ENCODE assay signal across 11 mouse cellular contexts in genomic region chr14:22710071-22710661, GRCm38 (mm10).
A peak's percentile ranks its signal among the peaks of the same experiment; 100 is the strongest.
DNase-seq lines count a peak whose midpoint lies in the region; ATAC-seq lines count a peak whose summit lies in the region.
"Had no signal": no experiment of that assay in that cellular context is flagged by ENCODE, and none has a peak within 500 bp of the region (broad histone marks: within the 10 kb centered on the region; RNA-seq: fewer than 3 reads in every experiment).

No protein-coding gene starts in this region.

- DNase-seq in kidney, adult 9 months: peak; percentile 10
- no peak for DNase-seq in kidney, adult 8-10 months
- DNase-seq in mesoderm, embryonic 11.5 days (ENCODE audit: low read depth, low spot score): peak; percentile 31
- DNase-seq in retina, postnatal 7 days (ENCODE audit: low read depth, low spot score): peak; percentile 20
- no peak for DNase-seq in Muller cell, postnatal 12 days (ENCODE audit: inconsistent ontology term)
- no peak for DNase-seq in cerebellum, adult 9-10 months
- DNase-seq in cerebellum, postnatal 25 days: no peak
- DNase-seq: gastrocnemius, postnatal 36 days had no signal

- peak; percentile 71 for ATAC-seq in forebrain, embryonic 13.5 days
- ATAC-seq: activated CD4-positive, CD25-positive, alpha-beta regulatory T cell, adult 4 months had no signal

- peaks cover 85% of the 10 kb centered on the region for H3K27me3 ChIP-seq in forebrain, embryonic 13.5 days

- no peak overlapping the region for H3K27ac ChIP-seq in forebrain, embryonic 13.5 days

- 13% methylated on average over 6 of the region's 6 CpGs for WGBS in forebrain, embryonic 13.5 days

- H3K9me3 ChIP-seq in forebrain, embryonic 13.5 days (replicated peaks): no peaks in the 10 kb centered on the region

- no peaks in the 10 kb centered on the region for H3K36me3 ChIP-seq in forebrain, embryonic 13.5 days (ENCODE audit: poor library complexity, severe bottlenecking)
- H3K36me3 ChIP-seq: G1E had no signal

- H3K4me3 ChIP-seq in forebrain, embryonic 13.5 days: no peak overlapping the region

- H3K4me1 ChIP-seq in forebrain, embryonic 13.5 days: peaks cover 15% of the 10 kb centered on the region

- H3K9ac ChIP-seq in forebrain, embryonic 13.5 days: no peak overlapping the region

- peak overlapping the region; percentile 11; the same call in 1 of the 2 replicates for H3K4me2 ChIP-seq in forebrain, embryonic 13.5 days

Comparison
In these comparisons a context has a peak if more than half of its experiments do, and no peak if none do; other contexts are left out.
1. DNase-seq: peak in kidney, adult 9 months (single experiment), mesoderm, embryonic 11.5 days (single experiment) and retina, postnatal 7 days (single experiment); none in kidney, adult 8-10 months (0 of 2), Muller cell, postnatal 12 days (single experiment), cerebellum, adult 9-10 months (single experiment) and cerebellum, postnatal 25 days (0 of 2).